Mouse (Mus musculus): ENCODE measurements around the gene Gm14190.
"Not testable (repeated sequence)": the region's sequence is repeated elsewhere in the genome, so short reads cannot be mapped to it uniquely, and the experiment has no call there.

Gene Gm14190

DNA sequence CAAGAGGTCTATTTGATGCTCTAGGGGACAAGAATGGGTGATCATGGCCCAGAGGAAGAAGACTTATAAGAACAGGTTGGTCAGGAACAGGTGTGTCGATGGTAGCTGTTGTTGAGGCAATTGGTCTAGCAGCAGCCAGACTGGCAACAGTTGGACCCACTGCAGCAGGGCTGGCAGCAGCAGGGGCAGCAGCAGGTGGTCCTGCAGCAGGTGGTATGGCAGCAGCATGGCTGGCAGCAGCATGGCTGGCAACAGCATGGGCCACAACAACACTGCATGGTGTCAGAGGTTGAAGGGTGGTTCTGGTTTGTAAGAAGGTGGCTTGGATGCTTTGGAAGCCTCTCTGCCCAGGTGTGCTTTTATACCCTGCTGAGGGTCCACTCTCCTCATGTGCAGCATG is at the start of gene Gm14190:
Gene Gm14190, minus strand, starts transcription at position 278 of the 400 bp plus-strand sequence.
- no peak for DNase-seq (ENCODE audit: extremely low read depth, low read depth)

DNA sequence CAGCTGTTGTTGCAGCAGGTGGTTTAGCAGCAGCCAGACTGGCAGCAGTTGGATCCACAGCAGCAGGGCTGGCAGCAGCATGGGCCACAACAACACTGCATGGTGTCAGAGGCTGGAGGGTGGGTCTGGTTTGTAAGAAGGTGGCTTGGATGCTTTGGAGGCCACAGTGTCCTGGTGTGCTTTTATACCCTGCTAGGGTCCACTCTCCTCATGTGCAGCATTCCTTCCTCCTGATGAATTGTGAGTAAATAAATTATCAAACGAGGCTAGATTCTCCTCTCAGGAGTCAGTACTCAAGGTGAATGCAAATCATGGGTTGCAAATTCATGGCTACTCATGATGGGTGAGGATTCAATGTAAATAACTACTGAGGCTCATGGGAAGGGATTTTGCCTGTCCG is 43.6 kb upstream of the Gm14190 start, which contains the start of gene Gm14180:
Gene Gm14180, minus strand, starts transcription at position 101 of the 400 bp plus-strand sequence.
- no peak for DNase-seq (ENCODE audit: extremely low read depth, low read depth)

GRCm38 (mm10) chr11:99724061-99724460 is 33.5 kb upstream of the Gm14190 start:
- no peak for DNase-seq (ENCODE audit: extremely low read depth, low read depth)

DNA sequence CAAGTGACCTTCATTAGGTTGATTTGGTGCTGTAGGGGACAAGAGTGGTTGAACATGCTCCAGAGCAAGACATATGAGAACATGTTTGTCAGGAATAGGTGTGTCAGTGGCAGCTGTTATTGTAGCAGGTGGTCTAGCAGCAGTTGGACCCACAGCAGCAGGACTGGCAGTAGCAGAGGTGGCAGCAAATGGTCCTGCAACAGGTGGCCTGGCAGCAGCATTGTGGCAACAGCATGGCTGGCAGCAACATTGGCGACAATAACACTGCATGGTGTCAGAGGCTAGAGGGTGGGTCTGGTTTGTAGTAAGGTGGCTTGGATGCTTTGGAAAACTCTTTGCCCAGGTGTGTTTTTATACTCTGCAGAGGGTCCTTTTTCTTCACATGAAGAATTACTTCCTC is 28.2 kb upstream of the Gm14190 start:
- DNase-seq (ENCODE audit: extremely low read depth, low read depth): no peak

DNA sequence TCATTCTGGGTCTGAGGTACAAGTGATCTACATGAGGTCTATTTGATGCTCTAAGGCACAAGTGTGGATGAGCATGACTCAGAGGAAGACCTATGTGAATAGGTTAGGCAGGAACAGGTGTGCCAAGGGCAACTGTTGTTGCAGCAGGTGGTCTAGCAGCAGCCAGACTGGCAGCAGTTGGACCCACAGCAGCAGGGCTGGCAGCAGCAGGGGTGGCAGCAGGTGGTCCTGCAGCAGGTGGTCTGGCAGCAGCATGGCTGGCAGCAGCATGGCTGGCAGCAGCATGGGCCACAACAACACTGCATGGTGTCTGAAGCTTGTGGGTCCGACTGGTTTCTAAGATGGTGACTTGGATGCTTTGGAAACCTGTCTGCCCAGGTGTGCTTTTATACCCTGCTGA is 5.3 kb downstream of the Gm14190 start:
- DNase-seq (ENCODE audit: extremely low read depth, low read depth): not testable (repeated sequence)

GRCm38 (mm10) chr11:99683481-99683880 is 7.1 kb downstream of the Gm14190 start:
- DNase-seq (ENCODE audit: extremely low read depth, low read depth): no peak

- no peak for DNase-seq (ENCODE audit: extremely low read depth, low read depth)
Measured at GRCm38 (mm10) chr11:99665860-99666259, 24.7 kb downstream of the Gm14190 start, which contains the start of gene Krtap4-6. Gene Krtap4-6, minus strand, starts transcription at chr11:99665960.

- no peak for DNase-seq (ENCODE audit: extremely low read depth, low read depth)
Measured at GRCm38 (mm10) chr11:99662802-99663201, 27.7 kb downstream of the Gm14190 start.

GRCm38 (mm10) chr11:99659256-99659655 is 31.3 kb downstream of the Gm14190 start:
- DNase-seq (ENCODE audit: extremely low read depth, low read depth): no peak

- not testable (repeated sequence) for DNase-seq (ENCODE audit: extremely low read depth, low read depth)
Measured at GRCm38 (mm10) chr11:99658467-99659010, 32.0 kb downstream of the Gm14190 start, which contains the start of gene Gm11563. Gene Gm11563, minus strand, starts transcription at chr11:99658960.

- DNase-seq (ENCODE audit: extremely low read depth, low read depth): no peak
Measured at GRCm38 (mm10) chr11:99657051-99657450, 33.5 kb downstream of the Gm14190 start.

- DNase-seq (ENCODE audit: extremely low read depth, low read depth): no peak
Measured at GRCm38 (mm10) chr11:99650136-99650535, 40.4 kb downstream of the Gm14190 start, which contains the start of gene Gm11555. Gene Gm11555, minus strand, starts transcription at chr11:99650236.

DNA sequence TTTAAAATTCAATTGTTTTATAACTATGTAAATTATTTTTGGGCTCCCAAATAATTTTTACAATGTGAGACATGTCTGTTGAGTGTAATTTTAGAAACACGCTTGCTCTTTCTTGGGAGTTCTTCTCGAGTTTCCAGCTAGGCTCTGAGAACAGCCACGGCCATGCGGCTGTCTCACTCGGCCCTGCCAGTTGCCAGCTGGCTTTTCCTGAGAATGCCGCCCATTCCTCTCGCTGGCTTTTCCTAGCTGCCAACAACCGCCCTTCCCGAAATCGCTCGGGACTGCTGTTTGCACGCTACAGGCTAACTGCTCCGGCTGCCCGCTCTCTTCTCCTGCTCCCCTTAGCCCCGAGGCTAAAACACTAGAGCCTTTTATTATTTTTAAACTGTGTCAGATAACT is 44.1 kb downstream of the Gm14190 start:
- DNase-seq (ENCODE audit: extremely low read depth, low read depth): no peak

- DNase-seq (ENCODE audit: extremely low read depth, low read depth): no peak
Measured at GRCm38 (mm10) chr11:99644351-99644750, 46.2 kb downstream of the Gm14190 start.

DNA sequence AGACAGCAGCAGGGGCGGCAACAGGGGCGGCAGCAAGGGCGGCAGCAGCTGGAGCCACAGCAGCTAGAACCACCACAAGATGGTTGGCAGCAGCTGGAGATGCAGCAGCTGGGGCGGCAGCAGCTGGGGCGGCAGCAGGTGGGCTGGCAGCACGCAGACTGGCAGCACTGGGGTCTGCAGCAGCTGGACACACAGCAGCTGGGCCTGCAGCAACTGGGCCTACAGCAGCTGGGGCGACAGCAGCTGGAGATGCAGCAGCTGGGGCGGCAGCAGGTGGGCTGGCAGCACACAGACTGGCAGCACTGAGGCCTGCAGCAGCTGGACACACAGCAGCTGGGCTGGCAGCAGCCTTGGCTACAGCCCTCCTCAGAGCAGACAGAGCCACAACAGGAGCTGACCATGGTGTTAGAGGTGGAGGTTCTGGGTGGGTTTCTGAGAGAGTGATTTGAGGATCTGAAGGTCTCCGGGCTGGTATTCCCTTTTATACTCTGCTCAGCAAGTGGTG is 46.9 kb downstream of the Gm14190 start, which contains the start of gene Krtap4-7:
Gene Krtap4-7, minus strand, starts transcription at position 455 of the 505 bp plus-strand sequence.
- not testable (repeated sequence) for DNase-seq (ENCODE audit: extremely low read depth, low read depth)

DNA sequence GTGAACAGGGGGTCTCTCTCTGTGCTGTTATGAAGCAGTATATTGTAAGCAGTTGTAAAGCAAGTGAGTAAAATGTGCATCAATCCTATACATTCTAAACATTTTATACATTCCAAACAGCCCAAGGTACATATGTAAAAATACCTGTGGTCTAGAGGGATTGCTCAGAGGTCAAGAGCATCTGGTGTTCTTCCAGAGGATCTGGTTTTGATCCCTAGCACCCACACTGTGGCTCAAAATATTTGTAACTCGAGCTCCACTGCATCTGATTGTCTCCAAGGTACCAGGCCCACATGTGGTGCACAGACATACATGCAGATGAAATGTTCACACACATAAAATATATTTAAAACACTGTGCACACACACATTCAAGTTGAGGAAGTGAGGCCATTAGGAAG is 49.6 kb downstream of the Gm14190 start:
- DNase-seq (ENCODE audit: extremely low read depth, low read depth): no peak

Measured in MEL-GATA-1-ER (cell line).